Mouse (Mus musculus) spleen, adult 2 months (tissue): ENCODE measurements around the gene Ptgir. TPM values are rescaled to one million over a fixed set of nuclear protein-coding genes. Genes with fewer than 3 reads are reported as not detected.
"Not testable (repeated sequence)": the region's sequence is repeated elsewhere in the genome, so short reads cannot be mapped to it uniquely, and the experiment has no call there.

ENCODE experiments used
- DNase-seq, 2 experiments: peaks; one replicate each; pipeline versions ENCODE4 v3.0.0 to v3.0.0-alpha.2; 2012 to 2021; ENCODE audit warnings: low spot score in 2 of 2, low read depth in 1 of 2
- H3K27ac ChIP-seq: fragments of 200-500 bp; 2 replicates; pipeline ENCODE4 v1.5.1; 2012; ENCODE audit warnings: low read length, inconsistent platforms; ENCODE audit not compliant: insufficient read depth
- H3K27me3 ChIP-seq: fragments of 200-500 bp; 2 replicates; pipeline ENCODE4 v1.6.1; 2012; ENCODE audit warnings: mild to moderate bottlenecking, moderate library complexity, low read length, inconsistent platforms; ENCODE audit not compliant: control insufficient read depth, insufficient read depth
- H3K36me3 ChIP-seq: fragments of 200-500 bp; 2 replicates; pipeline ENCODE4 v1.6.1; 2012; ENCODE audit warnings: mild to moderate bottlenecking, low read length, inconsistent platforms; ENCODE audit not compliant: control insufficient read depth, insufficient read depth
- H3K4me1 ChIP-seq: fragments of 200-500 bp; 2 replicates; pipeline ENCODE4 v1.6.1; 2011; ENCODE audit warnings: inconsistent platforms; ENCODE audit not compliant: control insufficient read depth, insufficient read depth, insufficient read length
- H3K4me3 ChIP-seq: fragments of 200-500 bp; 2 replicates; pipeline ENCODE4 v1.5.1; 2011; ENCODE audit warnings: mild to moderate bottlenecking, inconsistent platforms; ENCODE audit not compliant: insufficient read depth, insufficient read length; ENCODE audit errors: extremely low read depth
- CTCF ChIP-seq: fragments of 200-500 bp; IDR thresholded peaks from 2 replicates; pipeline ENCODE4 v1.5.1; 2011; ENCODE audit warnings: mild to moderate bottlenecking, inconsistent platforms; ENCODE audit not compliant: insufficient read depth, insufficient read length, insufficient replicate concordance; ENCODE audit errors: extremely low read depth
- POLR2A ChIP-seq: fragments of 200-500 bp; IDR thresholded peaks from 2 replicates; pipeline ENCODE4 v1.6.1; 2011; ENCODE audit warnings: low read depth, low read length, inconsistent platforms
- WGBS: fragments of 180-500 bp; shearing (Covaris S2); methylation state at CpG from one replicate; pipeline ENCODE4 v1.1.7; 2018; 5-methylcytosine and 5-hydroxymethylcytosine counted together
- polyA plus RNA-seq: library from polyadenylated mRNA; depleted of rRNA; stranded (reverse); fragments of >200 nt; gene quantifications from 2 replicates; pipeline ENCODE4 v1.2.3, GENCODE M21; 2012; rRNA removed

Gene Ptgir
- polyA plus RNA-seq, 1 experiment, result 9.2 TPM

GRCm38 (mm10) chr7:16950861-16951635 is 44.8 kb downstream of the Ptgir start:
- Histone ChIP-seq H3K27ac (no peak overlapping the region), H3K4me1 (peaks cover 3% of the 10 kb centered on the region; the same call in 1 of the 2 replicates), H3K27me3 (peaks cover 5% of the 10 kb centered on the region), H3K4me3 (no peak overlapping the region), H3K36me3 (no peaks in the 10 kb centered on the region)
- 22% methylated on average over 18 of the region's 18 CpGs for WGBS
- TF ChIP-seq CTCF, result peak; percentile 75; the same call in 1 of the 2 replicates
- no peak for TF ChIP-seq POLR2A
- DNase-seq, result peak; percentile 54 to 67

- H3K4me3 ChIP-seq, H3K4me1 ChIP-seq, H3K27me3 ChIP-seq, H3K36me3 ChIP-seq, H3K27ac ChIP-seq, DNase-seq: not testable (repeated sequence)
- 71% methylated on average over 2 of the region's 2 CpGs for WGBS
Observed at GRCm38 (mm10) chr7:16953776-16954175, 47.5 kb downstream of the Ptgir start.

- Histone ChIP-seq H3K4me3 (no peak overlapping the region), H3K36me3 (no peaks in the 10 kb centered on the region), H3K27ac (no peak overlapping the region), H3K27me3 (no peaks in the 10 kb centered on the region), H3K4me1 (no peaks in the 10 kb centered on the region)
- no peak for TF ChIP-seq POLR2A
- DNase-seq, result no peak
- 69% methylated on average over 4 of the region's 4 CpGs for WGBS
Observed at GRCm38 (mm10) chr7:16955712-16956111, 49.4 kb downstream of the Ptgir start.

GRCm38 (mm10) chr7:16956410-16957265 is 50.3 kb downstream of the Ptgir start:
- no peaks in the 10 kb centered on the region for H3K36me3 ChIP-seq
- no peaks in the 10 kb centered on the region for H3K4me1 ChIP-seq
- H3K4me3 ChIP-seq, result no peak overlapping the region
- 82% methylated on average over 15 of the region's 15 CpGs for WGBS
- H3K27ac ChIP-seq, result no peak overlapping the region
- TF ChIP-seq POLR2A (no peak), CTCF (no peak)
- no peaks in the 10 kb centered on the region for H3K27me3 ChIP-seq
- no peak for DNase-seq

- Histone ChIP-seq H3K27ac (no peak within 1 kb of the TSS), H3K36me3 (no peaks in the 10 kb centered on the region), H3K27me3 (no peaks in the 10 kb centered on the region), H3K4me3 (no peak within 1 kb of the TSS), H3K4me1 (no peaks in the 10 kb centered on the region)
- TF ChIP-seq CTCF (no peak), POLR2A (no peak)
- DNase-seq, result no peak
- WGBS, result 65% methylated on average over 17 of the region's 17 CpGs
Observed at GRCm38 (mm10) chr7:16959539-16960187, 53.4 kb downstream of the Ptgir start, which contains the start of gene Pnmal1. TSS of gene Pnmal1 (plus strand) at chr7:16959679.

Other genes with a start within 250 kb of the Ptgir start
- not detected in 2 replicates for gene Ceacam15, start 230.8 kb upstream of the Ptgir start, polyA plus RNA-seq
- not detected in 2 replicates for gene Ceacam9, start 184.6 kb upstream of the Ptgir start, polyA plus RNA-seq
- 159 and 271 TPM in 2 replicates for gene Ap2s1, start 168.1 kb upstream of the Ptgir start, polyA plus RNA-seq
- 152 and 243 TPM in 2 replicates for gene Slc1a5, start 125.2 kb upstream of the Ptgir start, polyA plus RNA-seq
- gene Strn4, start 90.6 kb upstream of the Ptgir start, polyA plus RNA-seq, result 121 and 148 TPM in 2 replicates
- gene Fkrp, start 89.8 kb upstream of the Ptgir start, polyA plus RNA-seq, result 28.6 and 36.1 TPM in 2 replicates
- gene Prkd2, start 63.6 kb upstream of the Ptgir start, polyA plus RNA-seq, result 183 and 205 TPM in 2 replicates
- gene Dact3, start 31.2 kb upstream of the Ptgir start, polyA plus RNA-seq, result 9.2 and 18.1 TPM in 2 replicates
- 7.9 and 8.6 TPM in 2 replicates for gene Gng8, start 14.7 kb upstream of the Ptgir start, polyA plus RNA-seq
- 166 and 198 TPM in 2 replicates for gene Calm3, start 17.6 kb downstream of the Ptgir start, polyA plus RNA-seq
- gene Pnmal2, start 38.2 kb downstream of the Ptgir start, polyA plus RNA-seq, result 1.3 and 2.0 TPM in 2 replicates
- not detected in 2 replicates for gene Pnmal1, start 53.2 kb downstream of the Ptgir start, polyA plus RNA-seq
- gene Gm42372, start 76.6 kb downstream of the Ptgir start, polyA plus RNA-seq, result 0.40 and 0.42 TPM in 2 replicates
- 2.0 and 2.2 TPM in 2 replicates for gene Ccdc8, start 86.2 kb downstream of the Ptgir start, polyA plus RNA-seq
- gene Ppp5c, start 121.4 kb downstream of the Ptgir start, polyA plus RNA-seq, result 212 and 265 TPM in 2 replicates
- 1.2 and 1.9 TPM in 2 replicates for gene Hif3a, start 155.9 kb downstream of the Ptgir start, polyA plus RNA-seq
- not detected in 2 replicates for gene Psg16, start 167.6 kb downstream of the Ptgir start, polyA plus RNA-seq
- gene Ceacam3, start 243.8 kb downstream of the Ptgir start, polyA plus RNA-seq, result not detected in 2 replicates